Mouse (Mus musculus) thymus, adult 2 months (tissue): ENCODE measurements around the gene Gsta4. TPM values are rescaled to one million over a fixed set of nuclear protein-coding genes. Genes with fewer than 3 reads are reported as not detected.

ENCODE experiments used
- DNase-seq: peaks from one replicate; pipeline ENCODE4 v3.0.0; 2021
- H3K27ac ChIP-seq: fragments of 200-500 bp; 2 replicates; pipeline ENCODE4 v1.5.1; 2012; ENCODE audit warnings: low read length, control low read depth; ENCODE audit not compliant: control insufficient read depth, insufficient read depth
- H3K27me3 ChIP-seq: fragments of 200-500 bp; 2 replicates; pipeline ENCODE4 v1.6.1; 2012; ENCODE audit warnings: mild to moderate bottlenecking, low read length, moderate library complexity, mixed read lengths; ENCODE audit not compliant: control insufficient read depth, insufficient read depth
- H3K36me3 ChIP-seq: fragments of 200-500 bp; 2 replicates; pipeline ENCODE4 v1.6.1; 2012; ENCODE audit warnings: mild to moderate bottlenecking, low read length, moderate library complexity; ENCODE audit not compliant: control insufficient read depth, insufficient read depth
- H3K4me1 ChIP-seq: fragments of 200-500 bp; replicated peaks from 2 replicates; pipeline ENCODE4 v1.6.1; 2012; ENCODE audit warnings: low read length; ENCODE audit not compliant: control insufficient read depth, insufficient read depth
- H3K4me3 ChIP-seq: fragments of 200-500 bp; 2 replicates; pipeline ENCODE4 v1.5.1; 2012; ENCODE audit warnings: mild to moderate bottlenecking, low read length, control low read depth, moderate library complexity; ENCODE audit not compliant: control insufficient read depth, insufficient read depth
- CTCF ChIP-seq: fragments of 200-500 bp; IDR thresholded peaks from 2 replicates; pipeline ENCODE4 v1.5.1; 2012; ENCODE audit warnings: mild to moderate bottlenecking, control low read depth, low read length, moderate library complexity, borderline replicate concordance; ENCODE audit not compliant: control insufficient read depth, poor library complexity, insufficient read depth; ENCODE audit errors: extremely low read depth
- POLR2A ChIP-seq: fragments of 200-500 bp; IDR thresholded peaks from 2 replicates; pipeline ENCODE4 v1.6.1; 2012; ENCODE audit warnings: mild to moderate bottlenecking, low read length, control low read depth, moderate library complexity; ENCODE audit not compliant: control insufficient read depth, poor library complexity, insufficient read depth; ENCODE audit errors: extremely low read depth
- WGBS: fragments of 180-500 bp; shearing (Covaris S2); methylation state at CpG from one replicate; pipeline ENCODE4 v1.1.7; 2018; 5-methylcytosine and 5-hydroxymethylcytosine counted together
- polyA plus RNA-seq: library from polyadenylated mRNA; depleted of rRNA; stranded (reverse); fragments of >200 nt; gene quantifications from 2 replicates; pipeline ENCODE4 v1.2.3, GENCODE M21; 2012

The Gsta4 gene
- polyA plus RNA-seq, 1 experiment, result 7.9 TPM

DNA sequence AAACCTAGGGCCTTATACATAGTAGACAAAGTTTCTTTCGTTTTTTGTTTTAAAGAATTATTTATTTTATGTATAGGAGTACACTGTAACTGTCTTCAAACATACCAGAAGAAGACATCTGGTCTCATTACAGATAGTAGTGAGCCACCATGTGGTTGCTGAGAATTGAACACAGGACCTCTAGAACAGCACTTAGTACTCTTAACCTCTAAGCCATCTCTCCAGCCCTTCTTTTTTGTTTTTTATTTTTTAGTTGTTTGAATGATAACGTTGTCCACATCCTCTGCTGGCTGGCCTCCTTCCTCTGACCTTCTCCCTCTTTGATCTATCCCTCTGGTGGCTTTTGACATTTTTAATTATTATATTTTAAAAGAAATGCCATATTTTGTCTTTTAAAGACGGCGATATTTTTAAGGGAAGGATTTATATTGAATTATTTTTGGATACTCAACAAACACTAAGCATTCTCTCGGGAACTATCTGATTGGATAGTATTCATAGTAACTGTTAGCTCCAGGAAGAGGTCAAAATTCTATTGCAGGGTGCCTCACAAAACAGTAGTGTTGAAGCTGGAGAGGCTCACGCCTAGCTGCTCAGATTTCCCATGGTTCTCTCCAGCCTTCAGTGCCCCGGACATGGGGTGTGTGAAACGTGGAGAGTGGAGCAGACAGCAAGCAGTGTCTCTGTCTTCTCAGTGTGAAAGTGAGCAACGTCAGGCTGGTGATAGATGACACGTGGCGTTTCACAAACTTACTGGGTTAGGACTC is 28.2 kb upstream of the Gsta4 start:
- Histone ChIP-seq H3K27ac (no peak overlapping the region), H3K27me3 (no peaks in the 10 kb centered on the region), H3K4me1 (no peaks in the 10 kb centered on the region), H3K36me3 (peaks cover 7% of the 10 kb centered on the region; the same call in 1 of the 2 replicates), H3K4me3 (no peak overlapping the region)
- TF ChIP-seq POLR2A (no peak), CTCF (no peak)
- no peak for DNase-seq
- WGBS, result 95% methylated on average over 11 of the region's 11 CpGs

DNA sequence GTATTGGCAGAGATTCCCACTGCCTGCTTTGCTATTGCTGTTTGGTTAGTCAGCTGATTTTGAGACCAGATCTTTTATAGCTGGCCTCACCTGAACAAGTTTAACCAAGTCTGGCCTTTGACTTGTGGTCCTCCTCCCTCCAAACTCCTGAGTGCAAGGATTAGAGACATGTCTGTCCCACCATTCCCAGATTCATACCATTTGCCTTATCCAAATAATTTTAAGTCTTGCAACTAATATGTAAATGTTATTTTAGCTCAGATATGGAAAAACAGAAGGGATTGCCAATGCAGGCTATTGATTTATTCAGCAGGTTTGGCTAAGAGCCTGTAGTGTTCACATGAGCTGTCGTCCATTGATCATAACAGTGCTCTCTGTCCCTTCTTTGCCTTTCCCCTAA is 25.4 kb upstream of the Gsta4 start:
- TF ChIP-seq POLR2A (no peak), CTCF (no peak)
- DNase-seq, result no peak
- peaks cover 22% of the 10 kb centered on the region for H3K36me3 ChIP-seq

DNA sequence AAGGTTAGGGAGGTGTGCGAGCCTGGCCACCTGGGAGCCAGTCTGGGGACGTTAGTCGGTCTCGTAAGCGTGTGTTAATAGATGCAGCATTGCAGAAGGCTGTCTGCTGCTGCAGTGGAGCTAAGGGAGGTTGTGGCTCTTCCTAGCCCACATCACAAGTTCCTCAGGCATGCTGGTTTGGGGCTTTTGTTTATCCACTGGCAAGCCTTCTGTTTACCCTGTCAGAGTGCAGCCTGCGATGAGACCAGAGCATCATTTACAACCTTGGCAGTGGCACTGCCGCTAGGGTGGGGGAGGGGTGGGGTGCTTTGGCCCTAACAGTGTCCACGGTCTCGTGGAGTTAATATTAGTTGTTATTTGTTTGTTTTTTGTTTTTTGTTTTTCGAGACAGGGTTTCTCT is 19.3 kb upstream of the Gsta4 start:
- no peak overlapping the region for H3K4me3 ChIP-seq
- H3K36me3 ChIP-seq, result peaks cover 16% of the 10 kb centered on the region
- no peak for TF ChIP-seq CTCF
- no peak for TF ChIP-seq POLR2A
- H3K27me3 ChIP-seq, result no peaks in the 10 kb centered on the region
- H3K4me1 ChIP-seq, result no peaks in the 10 kb centered on the region
- WGBS, result 97% methylated on average over 10 of the region's 10 CpGs
- H3K27ac ChIP-seq, result no peak overlapping the region
- DNase-seq, result no peak

More for the DNA sequence above, 25.4 kb upstream of the Gsta4 start:
- Histone ChIP-seq H3K4me1 (no peaks in the 10 kb centered on the region), H3K4me3 (no peak overlapping the region), H3K27ac (no peak overlapping the region), H3K27me3 (no peaks in the 10 kb centered on the region)
- WGBS, result 97% methylated on average over 1 of the region's 1 CpGs

DNA sequence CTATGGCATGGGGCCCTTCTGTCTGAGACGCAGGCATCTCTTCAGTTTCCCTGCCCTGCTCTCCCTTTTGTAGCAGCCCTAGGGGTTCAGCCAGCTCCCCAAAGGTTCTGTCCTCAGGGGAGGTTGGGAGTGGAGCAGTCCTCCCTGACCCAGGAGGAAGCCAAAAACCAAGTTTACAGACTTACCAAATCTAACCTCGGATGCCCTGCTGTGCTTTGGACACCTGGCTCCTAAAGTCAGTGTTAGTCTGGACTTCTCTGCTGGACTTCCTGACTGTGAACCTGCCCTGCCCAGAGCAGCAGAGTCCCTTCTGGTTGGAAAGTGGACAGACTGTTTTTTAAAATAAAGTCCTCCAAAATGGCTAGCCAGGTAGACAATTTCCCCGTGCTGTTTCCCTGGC is 17.8 kb upstream of the Gsta4 start:
- Histone ChIP-seq H3K27ac (no peak overlapping the region), H3K4me1 (no peaks in the 10 kb centered on the region), H3K36me3 (peaks cover 20% of the 10 kb centered on the region), H3K27me3 (no peaks in the 10 kb centered on the region), H3K4me3 (no peak overlapping the region)
- no peak for DNase-seq
- TF ChIP-seq POLR2A, result no peak
- TF ChIP-seq CTCF, result no peak
- 95% methylated on average over 3 of the region's 3 CpGs for WGBS

DNA sequence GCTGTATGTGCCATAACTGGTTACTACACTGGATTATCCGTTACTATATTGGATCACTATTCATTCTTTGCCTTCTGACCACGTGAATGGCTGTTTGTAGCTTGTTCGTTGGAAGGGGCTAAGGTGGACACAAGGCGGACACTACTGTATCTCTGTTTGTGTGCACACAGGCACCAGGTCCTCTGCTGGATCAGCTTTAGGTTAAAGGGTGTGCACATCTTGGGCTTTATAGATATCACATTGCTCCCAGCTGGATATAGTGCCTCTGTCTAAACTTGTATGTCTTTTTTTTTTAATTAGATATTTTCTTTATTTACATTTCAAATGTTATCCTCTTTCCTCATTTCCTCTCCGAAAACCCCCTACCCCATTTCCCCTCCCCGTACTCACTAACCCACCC is 17.1 kb upstream of the Gsta4 start:
- H3K4me3 ChIP-seq, result no peak overlapping the region
- no peaks in the 10 kb centered on the region for H3K4me1 ChIP-seq
- H3K27ac ChIP-seq, result no peak overlapping the region
- DNase-seq, result no peak
- 97% methylated on average over 6 of the region's 6 CpGs for WGBS
- peaks cover 17% of the 10 kb centered on the region for H3K36me3 ChIP-seq
- no peaks in the 10 kb centered on the region for H3K27me3 ChIP-seq
- TF ChIP-seq CTCF, result no peak
- no peak for TF ChIP-seq POLR2A

DNA sequence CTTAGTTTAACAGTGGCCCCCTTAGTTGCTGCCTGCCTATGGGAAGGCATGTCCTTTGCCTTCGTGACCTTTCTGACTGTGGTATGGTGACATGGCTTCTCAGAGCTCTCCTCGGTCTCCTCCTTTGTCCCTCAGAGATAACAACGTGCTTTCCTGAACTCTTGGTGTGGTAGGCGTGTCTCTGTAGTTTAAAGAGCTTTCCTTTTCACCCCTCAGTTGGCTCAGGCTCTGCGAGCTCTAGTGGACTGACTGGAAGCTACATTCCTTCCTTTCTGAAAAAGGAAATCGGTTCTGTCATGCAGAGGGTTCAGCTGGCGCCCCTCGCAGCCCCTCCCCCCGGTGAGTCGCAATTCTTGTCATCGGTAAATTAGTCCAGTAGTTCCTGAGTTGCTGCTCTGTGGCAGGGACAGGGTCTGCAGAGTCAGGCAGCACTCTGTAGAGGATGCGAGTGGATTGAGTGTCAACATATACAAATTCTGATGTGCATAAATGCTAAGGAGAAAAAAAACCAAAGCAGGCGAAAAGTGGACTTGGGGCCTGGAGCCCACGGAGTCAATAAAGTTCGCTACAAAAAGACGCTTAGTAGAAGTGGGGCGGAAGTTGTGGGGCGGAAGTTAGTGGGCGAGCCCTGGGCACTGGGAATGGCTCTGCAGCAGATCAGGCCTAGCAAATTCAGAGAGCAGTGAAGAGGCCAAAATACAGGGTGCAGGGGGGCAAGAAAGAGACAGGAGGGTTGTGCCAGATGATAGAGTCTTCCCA is 15.7 kb upstream of the Gsta4 start:
- peaks cover 5% of the 10 kb centered on the region for H3K36me3 ChIP-seq
- no peaks in the 10 kb centered on the region for H3K27me3 ChIP-seq
- DNase-seq, result no peak
- WGBS, result 95% methylated on average over 19 of the region's 19 CpGs
- H3K4me3 ChIP-seq, result no peak overlapping the region
- H3K27ac ChIP-seq, result no peak overlapping the region
- TF ChIP-seq CTCF (no peak), POLR2A (no peak)
- no peaks in the 10 kb centered on the region for H3K4me1 ChIP-seq

DNA sequence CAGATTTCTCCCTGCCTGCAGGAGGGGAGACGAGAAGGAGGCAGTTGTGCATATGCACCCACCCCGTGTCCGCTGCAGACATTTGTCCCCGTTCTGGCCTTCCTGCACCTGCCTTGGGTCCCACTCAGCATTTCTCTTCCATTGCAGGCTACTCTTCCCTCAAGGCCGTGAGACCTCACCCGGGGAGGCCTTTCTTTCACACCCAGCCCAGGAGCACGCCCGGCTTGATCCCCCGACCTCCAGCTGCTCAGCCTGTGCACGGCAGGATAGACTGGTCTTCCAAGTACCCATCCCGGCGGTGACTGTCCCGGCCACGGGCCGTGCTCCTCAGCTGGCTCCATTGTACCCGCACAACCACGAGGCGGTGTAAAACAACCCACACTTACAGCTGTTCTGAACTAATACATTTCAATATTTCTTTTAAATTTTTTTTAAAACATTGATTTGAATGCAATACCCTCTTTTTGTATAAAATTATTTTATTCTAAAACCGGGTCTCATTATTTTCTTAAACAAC is 15.1 kb upstream of the Gsta4 start:
- Histone ChIP-seq H3K4me3 (no peak overlapping the region), H3K36me3 (peaks cover 5% of the 10 kb centered on the region), H3K4me1 (no peaks in the 10 kb centered on the region), H3K27me3 (no peaks in the 10 kb centered on the region), H3K27ac (no peak overlapping the region)
- 96% methylated on average over 19 of the region's 19 CpGs for WGBS
- no peak for DNase-seq
- TF ChIP-seq POLR2A, result no peak
- no peak for TF ChIP-seq CTCF
